In genomic region chr14:118842353-118842752, GRCm38 (mm10) we compare ENCODE assay signal across 18 mouse cellular contexts. TPM values are rescaled to one million over a fixed set of nuclear protein-coding genes. Genes with fewer than 3 reads are reported as not detected.
"Had no signal": no experiment of that assay in that cellular context is flagged by ENCODE, and none has a peak within 500 bp of the region (broad histone marks: within the 10 kb centered on the region; RNA-seq: fewer than 3 reads in every experiment).

No protein-coding gene starts in this region.

- H3K4me2 ChIP-seq: lung, embryonic 14.5 days; midbrain, embryonic 12.5 days; neural tube, embryonic 13.5 days; neural tube, embryonic 15.5 days; stomach, embryonic 15.5 days had no signal

- ATAC-seq: midbrain, embryonic 16.5 days had no signal

- H3K9me3 ChIP-seq: midbrain, embryonic 10.5 days; midbrain, embryonic 12.5 days; neural tube, embryonic 13.5 days; neural tube, embryonic 15.5 days; stomach, embryonic 15.5 days had no signal

- H3K4me3 ChIP-seq: midbrain, embryonic 10.5 days; midbrain, embryonic 12.5 days; myocyte; neural tube, embryonic 13.5 days; neural tube, embryonic 15.5 days; stomach, embryonic 15.5 days had no signal

- H3K4me1 ChIP-seq: midbrain, embryonic 12.5 days; neural tube, embryonic 13.5 days; neural tube, embryonic 15.5 days; stomach, embryonic 15.5 days had no signal

- DNase-seq: lung, adult 18-20 months; lung, embryonic 14.5 days; lung, postnatal 10 days; lung, postnatal 4 days; midbrain, embryonic 14.5 days; right cerebral cortex, postnatal 14 days; spleen, adult 18-20 months; thymus, adult 2 months; thymus, postnatal 25 days; thymus, postnatal 4 days had no signal

- H3K36me3 ChIP-seq: midbrain, embryonic 10.5 days; midbrain, embryonic 12.5 days; neural tube, embryonic 13.5 days; neural tube, embryonic 15.5 days; stomach, embryonic 15.5 days had no signal

- H3K27ac ChIP-seq: midbrain, embryonic 10.5 days; midbrain, embryonic 12.5 days; neural tube, embryonic 13.5 days; neural tube, embryonic 15.5 days; stomach, postnatal 0 days had no signal

- H3K27me3 ChIP-seq: neural tube, embryonic 13.5 days; neural tube, embryonic 15.5 days; stomach, embryonic 15.5 days had no signal

- H3K9ac ChIP-seq: lung, embryonic 14.5 days; midbrain, embryonic 12.5 days; neural tube, embryonic 13.5 days; neural tube, embryonic 15.5 days; stomach, embryonic 15.5 days had no signal

RNA-seq across cellular contexts. Expression of gene Cldn10, which starts 54.6 kb away (rescaled TPM):
- polyA plus RNA-seq: myocyte had no signal
